Mouse (Mus musculus): ENCODE measurements around the gene Gm21974. TPM values are rescaled to one million over a fixed set of nuclear protein-coding genes. Genes with fewer than 3 reads are reported as not detected.
"Not testable (repeated sequence)": the region's sequence is repeated elsewhere in the genome, so short reads cannot be mapped to it uniquely, and the experiment has no call there.

The Gm21974 gene
- polyA plus RNA-seq, 1 experiment from 2014 or later, result not detected

- Histone ChIP-seq H3K9me3 (no peaks in the 10 kb centered on the region), H3K9ac (replicated peaks) (no peak overlapping the region), H3K36me3 (peaks cover 29% of the 10 kb centered on the region), H3K27ac (no peak overlapping the region), H3K27me3 (no peaks in the 10 kb centered on the region), H3K4me3 (replicated peaks) (no peak overlapping the region), H3K4me2 (no peak overlapping the region), H3K4me1 (replicated peaks) (no peaks in the 10 kb centered on the region)
- ATAC-seq (ENCODE audit: insufficient number of reproducible peaks, insufficient read depth, low FRiP score, low TSS enrichment, low read depth), result no peak
- 76% methylated on average over 6 of the region's 6 CpGs for WGBS
These were observed 45.0 kb downstream of the Gm21974 start for GRCm38 (mm10) chr7:127849973-127850875.

- under 1% methylated on average over 40 of the region's 40 CpGs for WGBS
- Histone ChIP-seq H3K27ac (peak overlapping the region; percentile 87), H3K9me3 (no peaks in the 10 kb centered on the region), H3K4me3 (replicated peaks) (peak overlapping the region; percentile 74), H3K4me1 (replicated peaks) (peaks cover 8% of the 10 kb centered on the region), H3K27me3 (no peaks in the 10 kb centered on the region), H3K4me2 (peak overlapping the region; percentile 94), H3K36me3 (peaks cover 33% of the 10 kb centered on the region), H3K9ac (replicated peaks) (peak overlapping the region; percentile 66)
- peak; percentile 13 for ATAC-seq (ENCODE audit: insufficient number of reproducible peaks, insufficient read depth, low FRiP score, low TSS enrichment, low read depth)
These were observed 53.1 kb downstream of the Gm21974 start for GRCm38 (mm10) chr7:127842001-127842718.

- peak; percentile 91 for ATAC-seq (ENCODE audit: insufficient number of reproducible peaks, insufficient read depth, low FRiP score, low TSS enrichment, low read depth)
- no peaks in the 10 kb centered on the region for H3K9me3 ChIP-seq
- peaks cover 26% of the 10 kb centered on the region for H3K36me3 ChIP-seq
- peak overlapping the region; percentile 74 for H3K4me3 ChIP-seq (replicated peaks)
- H3K27me3 ChIP-seq, result no peaks in the 10 kb centered on the region
- H3K27ac ChIP-seq, result peak overlapping the region; percentile 87
- peak overlapping the region; percentile 66 for H3K9ac ChIP-seq (replicated peaks)
- under 1% methylated on average over 46 of the region's 46 CpGs for WGBS
- H3K4me2 ChIP-seq, result peak overlapping the region; percentile 94
- peaks cover 8% of the 10 kb centered on the region for H3K4me1 ChIP-seq (replicated peaks)
These were observed 53.8 kb downstream of the Gm21974 start for GRCm38 (mm10) chr7:127841340-127842000.

GRCm38 (mm10) chr7:127840886-127841285 lies 54.4 kb downstream of the Gm21974 start:
- 5% methylated on average over 15 of the region's 15 CpGs for WGBS
- peak overlapping the region; percentile 87 for H3K27ac ChIP-seq
- H3K9me3 ChIP-seq, result no peaks in the 10 kb centered on the region
- H3K27me3 ChIP-seq, result no peaks in the 10 kb centered on the region
- peaks cover 8% of the 10 kb centered on the region for H3K4me1 ChIP-seq (replicated peaks)
- H3K4me2 ChIP-seq, result peak overlapping the region; percentile 94
- ATAC-seq (ENCODE audit: insufficient number of reproducible peaks, insufficient read depth, low FRiP score, low TSS enrichment, low read depth), result peak; percentile 29
- peak overlapping the region; percentile 66 for H3K9ac ChIP-seq (replicated peaks)
- peaks cover 20% of the 10 kb centered on the region for H3K36me3 ChIP-seq
- peak overlapping the region; percentile 74 for H3K4me3 ChIP-seq (replicated peaks)

- not testable (repeated sequence) for H3K4me2 ChIP-seq; H3K27me3 ChIP-seq; H3K9ac ChIP-seq (replicated peaks); ATAC-seq (ENCODE audit: insufficient number of reproducible peaks, insufficient read depth, low FRiP score, low TSS enrichment, low read depth); H3K4me1 ChIP-seq (replicated peaks); H3K4me3 ChIP-seq (replicated peaks); H3K27ac ChIP-seq; H3K9me3 ChIP-seq
- WGBS, result 87% methylated on average over 2 of the region's 2 CpGs
- H3K36me3 ChIP-seq, result peaks cover 17% of the 10 kb centered on the region
These were observed 55.2 kb downstream of the Gm21974 start for GRCm38 (mm10) chr7:127840031-127840430.

GRCm38 (mm10) chr7:127837878-127838277 lies 57.4 kb downstream of the Gm21974 start:
- not testable (repeated sequence) for H3K4me2 ChIP-seq; ATAC-seq (ENCODE audit: insufficient number of reproducible peaks, insufficient read depth, low FRiP score, low TSS enrichment, low read depth); H3K27ac ChIP-seq; H3K9ac ChIP-seq (replicated peaks); H3K27me3 ChIP-seq; H3K36me3 ChIP-seq; H3K4me1 ChIP-seq (replicated peaks); H3K9me3 ChIP-seq; H3K4me3 ChIP-seq (replicated peaks)
- 79% methylated on average over 4 of the region's 4 CpGs for WGBS

GRCm38 (mm10) chr7:127837473-127837872 lies 57.8 kb downstream of the Gm21974 start:
- no peaks in the 10 kb centered on the region for H3K36me3 ChIP-seq
- H3K27me3 ChIP-seq, result no peaks in the 10 kb centered on the region
- no peaks in the 10 kb centered on the region for H3K9me3 ChIP-seq
- ATAC-seq (ENCODE audit: insufficient number of reproducible peaks, insufficient read depth, low FRiP score, low TSS enrichment, low read depth), result no peak
- H3K9ac ChIP-seq (replicated peaks), result no peak overlapping the region
- H3K4me2 ChIP-seq, result no peak overlapping the region
- no peak overlapping the region for H3K27ac ChIP-seq
- H3K4me1 ChIP-seq (replicated peaks), result peaks cover 5% of the 10 kb centered on the region
- WGBS, result 87% methylated on average over 5 of the region's 5 CpGs
- no peak overlapping the region for H3K4me3 ChIP-seq (replicated peaks)

Other genes with a start within 250 kb of the Gm21974 start
- gene Bcl7c, start 186.5 kb downstream of the Gm21974 start, polyA plus RNA-seq (2016; fragmentation: Nextera tagmentation; extraction: Ambion mirVana), result 120 and 127 TPM in 2 replicates
- gene Ctf1, start 182.7 kb downstream of the Gm21974 start, polyA plus RNA-seq (2016; fragmentation: Nextera tagmentation; extraction: Ambion mirVana), result 29.3 and 30.0 TPM in 2 replicates
- gene Ctf2, start 163.3 kb downstream of the Gm21974 start, polyA plus RNA-seq (2016; fragmentation: Nextera tagmentation; extraction: Ambion mirVana), result 0.36 and 0.60 TPM in 2 replicates
- 9.0 and 10.5 TPM in 2 replicates for gene Fbxl19, start 150.9 kb downstream of the Gm21974 start, polyA plus RNA-seq (2016; fragmentation: Nextera tagmentation; extraction: Ambion mirVana)
- gene Orai3, start 125.6 kb downstream of the Gm21974 start, polyA plus RNA-seq (2016; fragmentation: Nextera tagmentation; extraction: Ambion mirVana), result 15.2 and 15.4 TPM in 2 replicates
- 24.7 and 25.2 TPM in 2 replicates for gene Setd1a, start 118.8 kb downstream of the Gm21974 start, polyA plus RNA-seq (2016; fragmentation: Nextera tagmentation; extraction: Ambion mirVana)
- not detected in 2 replicates for gene Gm49388, start 109.8 kb downstream of the Gm21974 start, polyA plus RNA-seq (2016; fragmentation: Nextera tagmentation; extraction: Ambion mirVana)
- gene Hsd3b7, start 94.8 kb downstream of the Gm21974 start, polyA plus RNA-seq (2016; fragmentation: Nextera tagmentation; extraction: Ambion mirVana), result 9.5 and 9.8 TPM in 2 replicates
- gene Stx4a, start 71.2 kb downstream of the Gm21974 start, polyA plus RNA-seq (2016; fragmentation: Nextera tagmentation; extraction: Ambion mirVana), result 31.8 and 41.5 TPM in 2 replicates
- 8.4 and 9.3 TPM in 2 replicates for gene Stx1b, start 70.9 kb downstream of the Gm21974 start, polyA plus RNA-seq (2016; fragmentation: Nextera tagmentation; extraction: Ambion mirVana)
- gene Zfp646, start 19.2 kb downstream of the Gm21974 start, polyA plus RNA-seq (2016; fragmentation: Nextera tagmentation; extraction: Ambion mirVana), result 17.5 and 19.0 TPM in 2 replicates
- 29.8 and 31.1 TPM in 2 replicates for gene Zfp668, start 18.6 kb downstream of the Gm21974 start, polyA plus RNA-seq (2016; fragmentation: Nextera tagmentation; extraction: Ambion mirVana)
- gene Prss53, start 4.5 kb downstream of the Gm21974 start, polyA plus RNA-seq (2016; fragmentation: Nextera tagmentation; extraction: Ambion mirVana), result 1.4 and 1.6 TPM in 2 replicates
- gene Vkorc1, start 163 bp upstream of the Gm21974 start, polyA plus RNA-seq (2016; fragmentation: Nextera tagmentation; extraction: Ambion mirVana), result 81.7 and 84.7 TPM in 2 replicates
- 83.0 and 90.1 TPM in 2 replicates for gene Bckdk, start 8.6 kb upstream of the Gm21974 start, polyA plus RNA-seq (2016; fragmentation: Nextera tagmentation; extraction: Ambion mirVana)
- 50.9 and 51.3 TPM in 2 replicates for gene Kat8, start 17.1 kb upstream of the Gm21974 start, polyA plus RNA-seq (2016; fragmentation: Nextera tagmentation; extraction: Ambion mirVana)
- 5.0 TPM in 2 replicates for gene Prss8, start 34.6 kb upstream of the Gm21974 start, polyA plus RNA-seq (2016; fragmentation: Nextera tagmentation; extraction: Ambion mirVana)
- gene Prss36, start 51.3 kb upstream of the Gm21974 start, polyA plus RNA-seq (2016; fragmentation: Nextera tagmentation; extraction: Ambion mirVana), result 9.6 and 10.7 TPM in 2 replicates
- gene Fus, start 72.0 kb upstream of the Gm21974 start, polyA plus RNA-seq (2016; fragmentation: Nextera tagmentation; extraction: Ambion mirVana), result 597 and 605 TPM in 2 replicates
- gene Pycard, start 98.4 kb upstream of the Gm21974 start, polyA plus RNA-seq (2016; fragmentation: Nextera tagmentation; extraction: Ambion mirVana), result 9.2 and 10.5 TPM in 2 replicates
- 0.23 and 0.61 TPM in 2 replicates for gene Trim72, start 108.5 kb upstream of the Gm21974 start, polyA plus RNA-seq (2016; fragmentation: Nextera tagmentation; extraction: Ambion mirVana)
- 0.64 and 0.89 TPM in 2 replicates for gene Itgam, start 167.2 kb upstream of the Gm21974 start, polyA plus RNA-seq (2016; fragmentation: Nextera tagmentation; extraction: Ambion mirVana)
- not detected in 2 replicates for gene Gm49368, start 167.2 kb upstream of the Gm21974 start, polyA plus RNA-seq (2016; fragmentation: Nextera tagmentation; extraction: Ambion mirVana)
- gene Itgax, start 234.1 kb upstream of the Gm21974 start, polyA plus RNA-seq (2016; fragmentation: Nextera tagmentation; extraction: Ambion mirVana), result not detected in 2 replicates

Measured in limb, embryonic 12.5 days (tissue).